Mouse (Mus musculus) forebrain, embryonic 14.5 days (tissue): ENCODE data around the gene Nme7. TPM values are rescaled to one million over a fixed set of nuclear protein-coding genes. Genes with fewer than 3 reads are reported as not detected.

Experiments
- polyA plus RNA-seq: library from polyadenylated mRNA; unstranded; fragments of >200 nt; fragmentation: Nextera tagmentation; extraction: Ambion mirVana; gene quantifications from 2 replicates; pipeline ENCODE4 v1.2.1, GENCODE M21; 2014

The Nme7 gene
- polyA plus RNA-seq, 1 experiment from 2014 or later: 45.6 TPM

Other genes starting within 250 kb of the Nme7 start
- 0.15 TPM in 1 of 2 replicates, not detected in the other for gene Sell, start 242.1 kb upstream of the Nme7 start, polyA plus RNA-seq
- gene Selp, start 188.9 kb upstream of the Nme7 start, polyA plus RNA-seq: not detected in 2 replicates
- 0.17 and 0.20 TPM in 2 replicates for gene F5, start 152.3 kb upstream of the Nme7 start, polyA plus RNA-seq
- gene Slc19a2, start 55.1 kb upstream of the Nme7 start, polyA plus RNA-seq: 6.7 and 7.2 TPM in 2 replicates
- gene Ccdc181, start 28.5 kb upstream of the Nme7 start, polyA plus RNA-seq: 20.8 and 23.9 TPM in 2 replicates
- gene Blzf1, start 3.4 kb downstream of the Nme7 start, polyA plus RNA-seq: 27.5 and 28.5 TPM in 2 replicates
- gene Atp1b1, start 154.2 kb downstream of the Nme7 start, polyA plus RNA-seq: 52.5 and 75.3 TPM in 2 replicates